Mouse (Mus musculus): ENCODE data around the gene Nono. TPM values are rescaled to one million over a fixed set of nuclear protein-coding genes. Genes with fewer than 3 reads are reported as not detected.
A peak's percentile ranks its signal among the peaks of the same experiment; 100 is the strongest.
"Not testable (repeated sequence)": the region's sequence is repeated elsewhere in the genome, so short reads cannot be mapped to it uniquely, and the experiment has no call there.

The Nono gene
- total and polyA plus RNA-seq, 2 experiments from 2014 or later: 120 to 163 TPM

DNA sequence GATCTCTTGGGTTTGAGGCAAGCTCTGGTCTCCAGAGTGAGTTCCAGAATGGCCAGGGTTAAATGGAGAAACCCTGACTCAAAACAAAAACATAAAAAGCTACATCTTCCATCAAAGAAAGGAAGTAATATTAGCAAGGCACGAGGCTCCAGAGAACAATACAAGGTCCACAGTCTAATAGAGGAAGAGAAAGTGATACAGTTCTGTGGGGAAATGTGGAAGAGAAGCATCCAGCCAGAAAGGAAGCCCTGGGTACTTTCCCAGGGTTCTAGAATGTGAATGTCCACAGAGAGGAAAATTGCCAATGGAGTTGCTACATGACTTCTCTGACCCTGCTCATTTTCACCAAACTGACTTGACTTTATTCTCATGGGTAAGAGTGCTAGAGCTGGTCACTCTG, 22.0 kb downstream of the Nono start:
- no peak for TF ChIP-seq EP300 (IDR thresholded peaks at IDR 0.05; ENCODE audit: low read depth)
- TF ChIP-seq CTCF (IDR thresholded peaks at IDR 0.05; ENCODE audit: low read depth): no peak
- peaks cover 17% of the 10 kb centered on the region for H3K36me3 ChIP-seq (replicated peaks; ENCODE audit: control insufficient read depth, insufficient read depth, low read length)

GRCm38 (mm10) chrX:101451591-101451990, 22.5 kb downstream of the Nono start:
- no peaks in the 10 kb centered on the region for H3K27me3 ChIP-seq (ENCODE audit: control insufficient read depth, insufficient read depth, low read length)
- no peak overlapping the region for H3K27ac ChIP-seq (ENCODE audit: low read depth)
- WGBS: 74% methylated on average over 3 of the region's 3 CpGs
- peaks cover 13% of the 10 kb centered on the region for H3K36me3 ChIP-seq (replicated peaks; ENCODE audit: control insufficient read depth, insufficient read depth, low read length)
- no peak overlapping the region for H3K4me2 ChIP-seq (ENCODE audit: low read depth, low read length)
- ATAC-seq (ENCODE audit: insufficient read depth, low read depth) (no peak), DNase-seq (ENCODE audit: low spot score) (no peak)
- H3K4me1 ChIP-seq (ENCODE audit: control insufficient read depth, insufficient read depth): no peaks in the 10 kb centered on the region
- no peaks in the 10 kb centered on the region for H3K9me3 ChIP-seq (replicated peaks; ENCODE audit: control insufficient read depth, low read length)
- TF ChIP-seq EP300 (IDR thresholded peaks at IDR 0.05; ENCODE audit: low read depth): no peak
- no peak for TF ChIP-seq CTCF (IDR thresholded peaks at IDR 0.05; ENCODE audit: low read depth)
- no peak overlapping the region for H3K9ac ChIP-seq (replicated peaks; ENCODE audit: low read depth, low read length)
- no peak overlapping the region for H3K4me3 ChIP-seq (ENCODE audit: low read depth, low read length)

More for the DNA sequence above, 22.0 kb downstream of the Nono start:
- ATAC-seq (ENCODE audit: insufficient read depth, low read depth) (no peak), DNase-seq (ENCODE audit: low spot score) (no peak)
- WGBS: 57% methylated on average over 1 of the region's 1 CpGs
- Histone ChIP-seq H3K9ac (replicated peaks; ENCODE audit: low read depth, low read length) (no peak overlapping the region), H3K4me3 (ENCODE audit: low read depth, low read length) (no peak overlapping the region), H3K27ac (ENCODE audit: low read depth) (no peak overlapping the region), H3K9me3 (replicated peaks; ENCODE audit: control insufficient read depth, low read length) (no peaks in the 10 kb centered on the region), H3K4me1 (ENCODE audit: control insufficient read depth, insufficient read depth) (no peaks in the 10 kb centered on the region), H3K4me2 (ENCODE audit: low read depth, low read length) (no peak overlapping the region), H3K27me3 (ENCODE audit: control insufficient read depth, insufficient read depth, low read length) (no peaks in the 10 kb centered on the region)

DNA sequence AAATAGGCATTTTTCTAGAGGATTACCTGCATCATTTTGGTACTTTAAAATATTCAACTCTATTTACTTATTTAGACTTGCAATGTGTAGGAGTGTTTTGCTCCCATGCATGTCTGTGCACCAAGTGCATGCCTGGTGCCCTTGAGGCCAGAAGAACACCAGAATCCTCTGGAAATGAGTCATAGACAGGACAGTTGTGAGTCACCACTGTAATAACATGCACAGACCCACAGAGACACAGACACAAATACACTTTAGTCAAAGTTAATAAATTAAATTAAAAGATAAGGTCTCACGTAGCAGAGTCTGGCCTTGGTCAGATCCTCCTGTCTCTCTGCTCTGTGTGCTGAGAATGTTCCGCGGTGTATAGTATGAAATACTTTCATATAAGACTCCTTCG, 43.1 kb downstream of the Nono start:
- H3K4me3 ChIP-seq (ENCODE audit: low read depth, low read length): no peak overlapping the region
- H3K9ac ChIP-seq (replicated peaks; ENCODE audit: low read depth, low read length): no peak overlapping the region
- no peak overlapping the region for H3K27ac ChIP-seq (ENCODE audit: low read depth)
- H3K4me2 ChIP-seq (ENCODE audit: low read depth, low read length): no peak overlapping the region
- TF ChIP-seq CTCF (IDR thresholded peaks at IDR 0.05; ENCODE audit: low read depth): no peak
- TF ChIP-seq EP300 (IDR thresholded peaks at IDR 0.05; ENCODE audit: low read depth): no peak
- H3K36me3 ChIP-seq (replicated peaks; ENCODE audit: control insufficient read depth, insufficient read depth, low read length): no peaks in the 10 kb centered on the region; the same call in 1 of the 2 replicates
- no peaks in the 10 kb centered on the region for H3K9me3 ChIP-seq (replicated peaks; ENCODE audit: control insufficient read depth, low read length)
- DNase-seq (ENCODE audit: low spot score): no peak
- H3K4me1 ChIP-seq (ENCODE audit: control insufficient read depth, insufficient read depth): no peaks in the 10 kb centered on the region
- 84% methylated on average over 4 of the region's 4 CpGs for WGBS
- no peaks in the 10 kb centered on the region for H3K27me3 ChIP-seq (ENCODE audit: control insufficient read depth, insufficient read depth, low read length)
- ATAC-seq (ENCODE audit: insufficient read depth, low read depth): no peak

DNA sequence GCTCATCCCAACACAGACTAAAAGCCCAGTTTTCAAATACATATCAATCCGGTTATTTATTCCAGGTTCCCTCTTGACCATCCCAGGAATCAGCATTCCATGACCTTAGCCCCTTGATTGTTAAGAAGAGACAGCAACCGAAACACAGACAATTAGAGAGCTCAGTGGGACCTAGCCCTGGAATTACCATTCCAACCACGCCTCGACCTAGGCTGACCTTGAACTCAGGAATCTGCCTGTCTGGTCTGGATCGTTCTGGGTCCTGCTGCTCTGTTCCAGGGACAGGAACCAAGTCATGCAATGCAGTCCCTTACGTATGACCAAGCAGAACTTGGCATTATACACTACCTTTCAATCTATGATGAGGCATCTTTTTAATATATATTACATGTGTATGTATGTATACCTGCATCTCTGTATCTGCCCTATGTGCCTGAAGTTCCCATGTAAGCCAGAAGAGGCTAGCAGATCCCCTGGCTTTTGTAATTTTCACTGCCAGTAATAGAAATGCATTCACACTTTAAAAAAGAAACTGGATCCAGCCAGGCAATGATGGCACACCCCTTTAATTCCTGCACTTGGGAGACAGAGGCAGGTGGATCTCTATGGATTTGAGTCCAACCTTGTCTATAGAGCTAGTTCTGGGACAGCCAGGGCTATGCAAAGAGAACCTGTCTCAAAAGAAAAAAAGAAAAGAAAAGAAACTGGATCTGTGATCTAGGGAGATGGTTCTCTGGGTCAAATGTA, 52.7 kb downstream of the Nono start:
- DNase-seq (ENCODE audit: low spot score) (no peak), ATAC-seq (ENCODE audit: insufficient read depth, low read depth) (no peak)
- H3K9ac ChIP-seq (replicated peaks; ENCODE audit: low read depth, low read length): no peak overlapping the region
- 68% methylated on average over 6 of the region's 6 CpGs for WGBS
- no peaks in the 10 kb centered on the region for H3K36me3 ChIP-seq (replicated peaks; ENCODE audit: control insufficient read depth, insufficient read depth, low read length)
- H3K4me2 ChIP-seq (ENCODE audit: low read depth, low read length): no peak overlapping the region
- no peak overlapping the region for H3K4me3 ChIP-seq (ENCODE audit: low read depth, low read length)
- no peak overlapping the region for H3K27ac ChIP-seq (ENCODE audit: low read depth)
- H3K27me3 ChIP-seq (ENCODE audit: control insufficient read depth, insufficient read depth, low read length): no peaks in the 10 kb centered on the region
- H3K9me3 ChIP-seq (replicated peaks; ENCODE audit: control insufficient read depth, low read length): no peaks in the 10 kb centered on the region
- H3K4me1 ChIP-seq (ENCODE audit: control insufficient read depth, insufficient read depth): no peaks in the 10 kb centered on the region
- no peak for TF ChIP-seq EP300 (IDR thresholded peaks at IDR 0.05; ENCODE audit: low read depth)
- no peak for TF ChIP-seq CTCF (IDR thresholded peaks at IDR 0.05; ENCODE audit: low read depth)

DNA sequence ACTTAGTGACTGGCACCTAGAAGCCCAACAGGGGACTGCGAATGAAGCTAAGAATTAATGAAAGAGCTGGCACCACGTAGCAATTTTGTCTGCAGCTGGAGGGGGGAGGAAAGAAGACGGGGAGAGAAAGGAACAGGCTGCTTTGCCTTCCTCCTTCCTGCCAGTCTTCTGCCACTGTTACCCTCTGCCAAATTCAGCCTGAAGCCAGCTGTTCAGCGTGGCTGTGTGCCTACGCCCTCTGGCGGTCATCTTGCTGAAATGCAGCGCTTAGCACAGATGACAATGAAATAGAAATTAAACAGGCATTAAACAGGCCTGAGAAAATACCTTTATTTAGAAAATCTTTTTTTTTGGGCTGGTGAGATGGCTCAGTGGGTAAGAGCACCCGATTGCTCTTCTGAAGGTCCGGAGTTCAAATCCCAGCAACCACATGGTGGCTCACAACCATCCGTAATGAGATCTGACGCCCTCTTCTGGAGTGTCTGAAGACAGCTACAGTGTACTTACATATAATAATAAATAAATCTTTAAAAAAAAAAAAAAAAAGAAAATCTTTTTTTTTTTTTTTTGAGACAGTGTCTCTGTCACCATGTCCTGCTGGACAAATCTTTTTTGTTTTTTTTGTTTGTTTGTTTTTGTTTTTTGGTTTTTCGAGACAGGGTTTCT, 57.5 kb downstream of the Nono start:
- WGBS: 27% methylated on average over 10 of the region's 12 CpGs

More for the DNA sequence above, 57.5 kb downstream of the Nono start:
- H3K27ac ChIP-seq (ENCODE audit: low read depth); H3K27me3 ChIP-seq (ENCODE audit: control insufficient read depth, insufficient read depth, low read length); H3K4me1 ChIP-seq (ENCODE audit: control insufficient read depth, insufficient read depth); H3K4me3 ChIP-seq (ENCODE audit: low read depth, low read length); H3K9ac ChIP-seq (replicated peaks; ENCODE audit: low read depth, low read length); H3K9me3 ChIP-seq (replicated peaks; ENCODE audit: control insufficient read depth, low read length); H3K4me2 ChIP-seq (ENCODE audit: low read depth, low read length); H3K36me3 ChIP-seq (replicated peaks; ENCODE audit: control insufficient read depth, insufficient read depth, low read length): not testable (repeated sequence)
- peak; percentile 20 for DNase-seq (ENCODE audit: low spot score)
- peak; percentile 33; the same call in 1 of the 2 replicates for ATAC-seq (ENCODE audit: insufficient read depth, low read depth)
- peak; percentile 72 for TF ChIP-seq CTCF (IDR thresholded peaks at IDR 0.05; ENCODE audit: low read depth)

Other genes with a start within 250 kb of the Nono start
- 28.4 and 33.9 TPM in 2 replicates for gene Snx12, start 206.8 kb upstream of the Nono start, total RNA-seq (2014; rRNA removed; ENCODE audit: low replicate concordance)
- 27.4 and 27.7 TPM in 2 replicates for gene Snx12, start 206.8 kb upstream of the Nono start, polyA plus RNA-seq (2015; fragmentation: Nextera tagmentation; extraction: Ambion mirVana)
- gene Foxo4, start 174.8 kb upstream of the Nono start, total RNA-seq (2014; rRNA removed; ENCODE audit: low replicate concordance): 24.2 and 34.3 TPM in 2 replicates
- 1.6 and 1.7 TPM in 2 replicates for gene Foxo4, start 174.8 kb upstream of the Nono start, polyA plus RNA-seq (2015; fragmentation: Nextera tagmentation; extraction: Ambion mirVana)
- gene Gm614, start 165.3 kb upstream of the Nono start, total RNA-seq (2014; rRNA removed; ENCODE audit: low replicate concordance): not detected in 2 replicates
- gene Gm614, start 165.3 kb upstream of the Nono start, polyA plus RNA-seq (2015; fragmentation: Nextera tagmentation; extraction: Ambion mirVana): 0.16 TPM in 1 of 2 replicates, not detected in the other
- gene Il2rg, start 161.1 kb upstream of the Nono start, total RNA-seq (2014; rRNA removed; ENCODE audit: low replicate concordance): 7.8 and 12.4 TPM in 2 replicates
- gene Il2rg, start 161.1 kb upstream of the Nono start, polyA plus RNA-seq (2015; fragmentation: Nextera tagmentation; extraction: Ambion mirVana): 17.2 and 21.9 TPM in 2 replicates
- gene Gm20489, start 160.3 kb upstream of the Nono start, total RNA-seq (2014; rRNA removed; ENCODE audit: low replicate concordance): not detected in 2 replicates
- gene Gm20489, start 160.3 kb upstream of the Nono start, polyA plus RNA-seq (2015; fragmentation: Nextera tagmentation; extraction: Ambion mirVana): not detected in 2 replicates
- 47.2 and 52.3 TPM in 2 replicates for gene Med12, start 155.3 kb upstream of the Nono start, total RNA-seq (2014; rRNA removed; ENCODE audit: low replicate concordance)
- gene Med12, start 155.3 kb upstream of the Nono start, polyA plus RNA-seq (2015; fragmentation: Nextera tagmentation; extraction: Ambion mirVana): 12.8 and 14.1 TPM in 2 replicates
- gene Nlgn3, start 130.2 kb upstream of the Nono start, total RNA-seq (2014; rRNA removed; ENCODE audit: low replicate concordance): 0.34 and 0.54 TPM in 2 replicates
- 0.65 and 0.67 TPM in 2 replicates for gene Nlgn3, start 130.2 kb upstream of the Nono start, polyA plus RNA-seq (2015; fragmentation: Nextera tagmentation; extraction: Ambion mirVana)
- gene Gjb1, start 52.9 kb upstream of the Nono start, total RNA-seq (2014; rRNA removed; ENCODE audit: low replicate concordance): not detected in 2 replicates
- gene Gjb1, start 52.9 kb upstream of the Nono start, polyA plus RNA-seq (2015; fragmentation: Nextera tagmentation; extraction: Ambion mirVana): not detected in 2 replicates
- 38.9 and 41.6 TPM in 2 replicates for gene Zmym3, start 8.5 kb upstream of the Nono start, total RNA-seq (2014; rRNA removed; ENCODE audit: low replicate concordance)
- gene Zmym3, start 8.5 kb upstream of the Nono start, polyA plus RNA-seq (2015; fragmentation: Nextera tagmentation; extraction: Ambion mirVana): 12.2 and 14.2 TPM in 2 replicates
- 170 and 178 TPM in 2 replicates for gene Itgb1bp2, start 19.8 kb downstream of the Nono start, total RNA-seq (2014; rRNA removed; ENCODE audit: low replicate concordance)
- gene Itgb1bp2, start 19.8 kb downstream of the Nono start, polyA plus RNA-seq (2015; fragmentation: Nextera tagmentation; extraction: Ambion mirVana): 192 and 194 TPM in 2 replicates
- 4.3 and 6.7 TPM in 2 replicates for gene Taf1, start 103.4 kb downstream of the Nono start, total RNA-seq (2014; rRNA removed; ENCODE audit: low replicate concordance)
- gene Taf1, start 103.4 kb downstream of the Nono start, polyA plus RNA-seq (2015; fragmentation: Nextera tagmentation; extraction: Ambion mirVana): 3.7 TPM in 2 replicates
- gene Ogt, start 210.7 kb downstream of the Nono start, total RNA-seq (2014; rRNA removed; ENCODE audit: low replicate concordance): 78.6 and 108 TPM in 2 replicates
- gene Ogt, start 210.7 kb downstream of the Nono start, polyA plus RNA-seq (2015; fragmentation: Nextera tagmentation; extraction: Ambion mirVana): 46.2 and 49.6 TPM in 2 replicates